Mouse (Mus musculus): Measurements from ENCODE around the gene Ddhd1.

- no peak for TF ChIP-seq POLR2A (IDR thresholded peaks at IDR 0.05; ENCODE audit: extremely low read depth, insufficient read depth, low read length)
- no peak for TF ChIP-seq CTCF (IDR thresholded peaks at IDR 0.05; ENCODE audit: extremely low read depth, insufficient read depth, low read length)
Measured at GRCm38 (mm10) chr14:45643461-45643860, 14.5 kb downstream of the Ddhd1 start.

Data from cortical plate, adult 2 months (tissue).